7 mouse cellular contexts compared by ENCODE assay signal in genomic region chr4:150569834-150570571, GRCm38 (mm10).
A peak's percentile ranks its signal among the peaks of the same experiment; 100 is the strongest.
DNase-seq lines count a peak whose midpoint lies in the region; ATAC-seq and TF ChIP-seq lines count a peak whose summit lies in the region.

No protein-coding gene starts in this region.

- WGBS in thymus, adult 2 months = under 1% methylated on average over 27 of the region's 27 CpGs
- under 1% methylated on average over 27 of the region's 27 CpGs for WGBS in bone marrow, adult 2 months
- 2% methylated on average over 27 of the region's 27 CpGs for WGBS in forebrain, postnatal 0 days
- WGBS in liver, embryonic 16.5 days (ENCODE audit: insufficient replicate concordance) = under 1% methylated on average over 27 of the region's 27 CpGs
- 1% methylated on average over 27 of the region's 27 CpGs for WGBS in neural tube, embryonic 14.5 days

- no peak for DNase-seq in thymus, adult 2 months
- DNase-seq in thymus, postnatal 10 days (ENCODE audit: low spot score in 2 of 2) = no peak
- no peak for DNase-seq in forebrain, postnatal 0 days
- peak; percentile 80 for DNase-seq in induced T-regulatory cell, adult 2 months (ENCODE audit: low read depth)

- no peaks in the 10 kb centered on the region for H3K27me3 ChIP-seq in thymus, adult 2 months (ENCODE audit: control insufficient read depth, insufficient read depth, low read length)
- no peaks in the 10 kb centered on the region for H3K27me3 ChIP-seq in forebrain, postnatal 0 days (ENCODE audit: insufficient read depth, low read length)
- no peaks in the 10 kb centered on the region for H3K27me3 ChIP-seq in liver, embryonic 16.5 days (ENCODE audit: control insufficient read depth, insufficient read depth, low read depth, low read length)
- H3K27me3 ChIP-seq in neural tube, embryonic 14.5 days (ENCODE audit: control insufficient read depth, insufficient read depth, low read length) = no peaks in the 10 kb centered on the region; the same call in 1 of the 2 replicates

- peak overlapping the region; percentile 97 for H3K4me3 ChIP-seq in thymus, adult 2 months (ENCODE audit: control insufficient read depth, insufficient read depth, low read length)
- H3K4me3 ChIP-seq in bone marrow, adult 2 months (replicated peaks; ENCODE audit: control insufficient read depth, low read depth, low read length) = peak overlapping the region; percentile 77
- peak overlapping the region; percentile 73 for H3K4me3 ChIP-seq in forebrain, postnatal 0 days (ENCODE audit: low read depth, low read length)
- H3K4me3 ChIP-seq in liver, embryonic 16.5 days (ENCODE audit: low read depth, low read length) = peak overlapping the region; percentile 77
- H3K4me3 ChIP-seq in neural tube, embryonic 14.5 days (ENCODE audit: low read depth, low read length) = peak overlapping the region; percentile 85

- H3K4me1 ChIP-seq in thymus, adult 2 months (replicated peaks; ENCODE audit: control insufficient read depth, insufficient read depth, low read length) = peaks cover 32% of the 10 kb centered on the region
- H3K4me1 ChIP-seq in bone marrow, adult 2 months (ENCODE audit: control insufficient read depth, insufficient read depth, low read length) = peaks cover 6% of the 10 kb centered on the region
- 0 out of 2 replicates have a peak, but pooled peaks cover 7% of the 10 kb centered on the region for H3K4me1 ChIP-seq in forebrain, postnatal 0 days (ENCODE audit: insufficient read depth)
- peaks cover 44% of the 10 kb centered on the region for H3K4me1 ChIP-seq in liver, embryonic 16.5 days (ENCODE audit: control insufficient read depth, low read depth, low read length)
- peaks cover 25% of the 10 kb centered on the region for H3K4me1 ChIP-seq in neural tube, embryonic 14.5 days (ENCODE audit: control insufficient read depth, insufficient read depth, low read length)

- no peaks in the 10 kb centered on the region for H3K36me3 ChIP-seq in thymus, adult 2 months (ENCODE audit: control insufficient read depth, insufficient read depth, low read length)
- no peaks in the 10 kb centered on the region for H3K36me3 ChIP-seq in forebrain, postnatal 0 days (ENCODE audit: insufficient read depth)
- no peaks in the 10 kb centered on the region for H3K36me3 ChIP-seq in liver, embryonic 16.5 days (ENCODE audit: control insufficient read depth, insufficient read depth)
- H3K36me3 ChIP-seq in neural tube, embryonic 14.5 days (ENCODE audit: control insufficient read depth, insufficient read depth, low read length) = no peaks in the 10 kb centered on the region

- no peak for TF ChIP-seq POLR2A in thymus, adult 2 months (IDR thresholded peaks at IDR 0.05; ENCODE audit: control insufficient read depth, extremely low read depth, insufficient read depth, low read length, poor library complexity)
- 0 out of 2 replicates have a peak, but pooled peaks have one; percentile 17 for TF ChIP-seq POLR2A in bone marrow, adult 2 months (IDR thresholded peaks at IDR 0.05; ENCODE audit: borderline replicate concordance, control insufficient read depth, low read depth, low read length)

- no peak for TF ChIP-seq CTCF in thymus, adult 2 months (IDR thresholded peaks at IDR 0.05; ENCODE audit: borderline replicate concordance, control insufficient read depth, extremely low read depth, insufficient read depth, low read length, poor library complexity)
- no peak for TF ChIP-seq CTCF in bone marrow, adult 2 months (IDR thresholded peaks at IDR 0.05; ENCODE audit: control insufficient read depth, insufficient read depth, low read length)
- TF ChIP-seq CTCF in forebrain, postnatal 0 days (IDR thresholded peaks at IDR 0.05; ENCODE audit: low read depth) = no peak

- peak overlapping the region; percentile 89 for H3K4me2 ChIP-seq in forebrain, postnatal 0 days (ENCODE audit: low read depth)
- H3K4me2 ChIP-seq in liver, embryonic 16.5 days (ENCODE audit: low read depth, low read length) = peak overlapping the region; percentile 94
- peak overlapping the region; percentile 83 for H3K4me2 ChIP-seq in neural tube, embryonic 14.5 days (ENCODE audit: low read depth, low read length)

- peak; percentile 57 for ATAC-seq in forebrain, postnatal 0 days
- ATAC-seq in liver, embryonic 16.5 days (ENCODE audit: low read depth) = peak; percentile 45
- peak; percentile 55; the same call in 1 of the 2 replicates for ATAC-seq in neural tube, embryonic 14.5 days (ENCODE audit: low read depth)

- H3K27ac ChIP-seq in thymus, adult 2 months (ENCODE audit: control insufficient read depth, insufficient read depth, low read length) = peak overlapping the region; percentile 65
- H3K27ac ChIP-seq in bone marrow, adult 2 months (ENCODE audit: control insufficient read depth, insufficient read depth, low read depth, low read length, poor library complexity) = peak overlapping the region; percentile 98
- H3K27ac ChIP-seq in forebrain, postnatal 0 days (ENCODE audit: low read depth, low read length) = peak overlapping the region; percentile 92
- H3K27ac ChIP-seq in liver, embryonic 16.5 days (ENCODE audit: low read length) = peak overlapping the region; percentile 89
- peak overlapping the region; percentile 95 for H3K27ac ChIP-seq in neural tube, embryonic 14.5 days (ENCODE audit: low read depth, low read length)

- H3K9ac ChIP-seq in forebrain, postnatal 0 days = peak overlapping the region; percentile 90
- H3K9ac ChIP-seq in liver, embryonic 16.5 days (ENCODE audit: low read depth, low read length) = peak overlapping the region; percentile 84
- H3K9ac ChIP-seq in neural tube, embryonic 14.5 days (replicated peaks; ENCODE audit: low read depth, low read length) = peak overlapping the region; percentile 92

- H3K9me3 ChIP-seq in forebrain, postnatal 0 days (ENCODE audit: low read length) = no peaks in the 10 kb centered on the region
- H3K9me3 ChIP-seq in liver, embryonic 16.5 days (replicated peaks; ENCODE audit: control insufficient read depth, low read length) = no peaks in the 10 kb centered on the region
- H3K9me3 ChIP-seq in neural tube, embryonic 14.5 days (ENCODE audit: control insufficient read depth, low read length) = no peaks in the 10 kb centered on the region
